Comparison of ENCODE assay signal across 20 mouse cellular contexts in genomic region chr8:13600716-13601115, GRCm38 (mm10). TPM values are rescaled to one million over a fixed set of nuclear protein-coding genes. Genes with fewer than 3 reads are reported as not detected.
DNase-seq lines count a peak whose midpoint lies in the region; ATAC-seq and TF ChIP-seq lines count a peak whose summit lies in the region.
"Had no signal": no experiment of that assay in that cellular context is flagged by ENCODE, and none has a peak within 500 bp of the region (broad histone marks: within the 10 kb centered on the region; RNA-seq: fewer than 3 reads in every experiment).

No protein-coding gene starts in this region.

- H3K27ac ChIP-seq in heart, adult 2 months: peak overlapping the region; percentile 61
- H3K27ac ChIP-seq in liver, embryonic 15.5 days (replicated peaks): peak overlapping the region; percentile 33
- H3K27ac ChIP-seq in liver, embryonic 11.5 days (ENCODE audit: low read depth, low read length): no peak overlapping the region
- H3K27ac ChIP-seq in midbrain, postnatal 0 days (ENCODE audit: low read depth, low read length): no peak overlapping the region
- H3K27ac ChIP-seq: forebrain, embryonic 13.5 days; hindbrain, embryonic 10.5 days; left cerebral cortex, adult 2 months had no signal

- no peaks in the 10 kb centered on the region for H3K79me2 ChIP-seq in heart, adult 2 months (replicated peaks; ENCODE audit: control insufficient read depth, insufficient read depth, low read length)

- TF ChIP-seq CTCF in heart, adult 2 months (IDR thresholded peaks at IDR 0.05): no peak
- no peak for TF ChIP-seq CTCF in midbrain, postnatal 0 days (IDR thresholded peaks at IDR 0.05)

- no peak for TF ChIP-seq POLR2A in heart, adult 2 months (IDR thresholded peaks at IDR 0.05; ENCODE audit: insufficient read depth, low read depth, low read length)

- H3K4me3 ChIP-seq in heart, adult 2 months: no peak overlapping the region; the same call in 1 of the 2 replicates
- no peak overlapping the region for H3K4me3 ChIP-seq in liver, embryonic 15.5 days (replicated peaks)
- no peak overlapping the region for H3K4me3 ChIP-seq in liver, embryonic 11.5 days (ENCODE audit: low read depth, low read length)
- no peak overlapping the region for H3K4me3 ChIP-seq in midbrain, postnatal 0 days (ENCODE audit: low read depth, low read length)
- H3K4me3 ChIP-seq: forebrain, embryonic 13.5 days; hindbrain, embryonic 10.5 days; left cerebral cortex, adult 2 months; midbrain, embryonic 10.5 days had no signal

- intact Hi-C loops in heart, adult 2 months (cut with DNase I): loop anchor here (5.0 kb wide), 1 partner anchor 77 kb away; the partner anchor contains the start of gene Rasa3
- intact Hi-C loops in heart, postnatal 14 days (cut with DNase I): loop anchor here (5.0 kb wide), 3 partner anchors 77 to 157 kb away; partner anchors contain the start of genes Cdc16 and Rasa3

- no peaks in the 10 kb centered on the region for H3K27me3 ChIP-seq in heart, adult 2 months (ENCODE audit: control insufficient read depth, insufficient read depth, low read length)
- H3K27me3 ChIP-seq in liver, embryonic 15.5 days: no peaks in the 10 kb centered on the region
- H3K27me3 ChIP-seq in liver, embryonic 11.5 days (replicated peaks; ENCODE audit: control insufficient read depth, insufficient read depth, low read length): no peaks in the 10 kb centered on the region
- no peaks in the 10 kb centered on the region for H3K27me3 ChIP-seq in midbrain, postnatal 0 days (ENCODE audit: insufficient read depth, low read length)
- H3K27me3 ChIP-seq: forebrain, embryonic 13.5 days had no signal

- peak overlapping the region; percentile 25; the same call in 1 of the 2 replicates for H3K4me2 ChIP-seq in liver, embryonic 15.5 days
- no peak overlapping the region; the same call in 1 of the 2 replicates for H3K4me2 ChIP-seq in liver, embryonic 11.5 days
- no peak overlapping the region for H3K4me2 ChIP-seq in midbrain, postnatal 0 days (ENCODE audit: low read depth, low read length, poor library complexity, severe bottlenecking)
- H3K4me2 ChIP-seq: forebrain, embryonic 13.5 days had no signal

- no peaks in the 10 kb centered on the region for H3K9me3 ChIP-seq in liver, embryonic 15.5 days (replicated peaks)
- H3K9me3 ChIP-seq in liver, embryonic 11.5 days (ENCODE audit: control insufficient read depth, low read length): no peaks in the 10 kb centered on the region
- H3K9me3 ChIP-seq in midbrain, postnatal 0 days (ENCODE audit: low read length): no peaks in the 10 kb centered on the region
- H3K9me3 ChIP-seq: forebrain, embryonic 13.5 days; G1E; hindbrain, embryonic 10.5 days; midbrain, embryonic 10.5 days had no signal

- ATAC-seq in liver, embryonic 15.5 days (ENCODE audit: insufficient read depth): no peak
- ATAC-seq in liver, embryonic 11.5 days (replicated peaks; ENCODE audit: low FRiP score): no peak
- ATAC-seq in inflammation-experienced regulatory T-cells, adult 6 months: peak; percentile 10
- ATAC-seq in midbrain, postnatal 0 days (ENCODE audit: low FRiP score): no peak
- ATAC-seq: forebrain, embryonic 13.5 days had no signal

- peaks cover 11% of the 10 kb centered on the region for H3K4me1 ChIP-seq in heart, adult 2 months (ENCODE audit: control insufficient read depth, insufficient read depth, low read length)
- peaks cover 21% of the 10 kb centered on the region for H3K4me1 ChIP-seq in liver, embryonic 15.5 days (replicated peaks)
- H3K4me1 ChIP-seq in liver, embryonic 11.5 days (replicated peaks; ENCODE audit: control insufficient read depth, insufficient read depth, low read length): peaks cover 15% of the 10 kb centered on the region
- no peaks in the 10 kb centered on the region for H3K4me1 ChIP-seq in midbrain, postnatal 0 days (ENCODE audit: insufficient read depth, low read length)
- H3K4me1 ChIP-seq: forebrain, embryonic 13.5 days; midbrain, embryonic 10.5 days had no signal

- no peak for DNase-seq in heart, adult 2 months
- no peak for DNase-seq in heart, postnatal 14 days
- DNase-seq in liver, embryonic 11.5 days (ENCODE audit: low spot score): no peak
- DNase-seq in A20 (ENCODE audit: low read depth, low spot score): peak; percentile 77
- DNase-seq in layer of hippocampus, postnatal 36 days: no peak
- DNase-seq in midbrain, postnatal 0 days (ENCODE audit: low spot score): no peak
- DNase-seq: cerebellum, adult 11 months; right cerebral cortex, adult 18-20 months had no signal

- no peak overlapping the region for H3K9ac ChIP-seq in heart, adult 2 months (ENCODE audit: low read depth, low read length)
- no peak overlapping the region for H3K9ac ChIP-seq in liver, embryonic 15.5 days
- H3K9ac ChIP-seq in liver, embryonic 11.5 days (ENCODE audit: low read depth, low read length): no peak overlapping the region
- H3K9ac ChIP-seq in midbrain, postnatal 0 days (replicated peaks; ENCODE audit: low read length, poor library complexity, severe bottlenecking): no peak overlapping the region
- H3K9ac ChIP-seq: forebrain, embryonic 13.5 days had no signal

- WGBS in heart, adult 2 months: 56% methylated on average over 10 of the region's 10 CpGs
- WGBS in liver, embryonic 15.5 days (ENCODE audit: insufficient replicate concordance): 37% methylated on average over 10 of the region's 10 CpGs
- 61% methylated on average over 10 of the region's 10 CpGs for WGBS in liver, embryonic 11.5 days
- WGBS in midbrain, postnatal 0 days: 86% methylated on average over 10 of the region's 10 CpGs

- TF ChIP-seq EP300 in heart, adult 2 months (IDR thresholded peaks at IDR 0.05; ENCODE audit: insufficient read depth, low read depth, low read length): no peak

- no peaks in the 10 kb centered on the region for H3K36me3 ChIP-seq in heart, adult 2 months (ENCODE audit: control insufficient read depth, insufficient read depth, low read length)
- 0 out of 2 replicates have a peak, but pooled peaks cover 6% of the 10 kb centered on the region for H3K36me3 ChIP-seq in liver, embryonic 15.5 days (replicated peaks)
- H3K36me3 ChIP-seq in liver, embryonic 11.5 days (ENCODE audit: control insufficient read depth, insufficient read depth, low read length): peaks cover 11% of the 10 kb centered on the region
- H3K36me3 ChIP-seq in midbrain, postnatal 0 days (ENCODE audit: insufficient read depth, low read length): peaks cover 12% of the 10 kb centered on the region
- H3K36me3 ChIP-seq: G1E had no signal

RNA-seq across cellular contexts. Expression of gene 1700029H14Rik, which starts 38.5 kb away (rescaled TPM):
- not detected for total RNA-seq in heart, adult 2 months (2021)
- 0.32 and 0.45 TPM in 2 replicates for polyA plus RNA-seq in heart, adult 2 months (2012; rRNA removed)
- not detected for total RNA-seq in heart, postnatal 14 days (2021)
- not detected in 2 replicates for polyA plus RNA-seq in liver, embryonic 15.5 days (2015; fragmentation: Nextera tagmentation; extraction: Ambion mirVana)
- polyA plus RNA-seq in liver, embryonic 11.5 days (2014; fragmentation: Nextera tagmentation; extraction: Ambion mirVana): not detected in 2 replicates
- polyA plus RNA-seq in inflammation-experienced regulatory T-cells, adult 6 months (2017; shearing (Covaris generic)): not detected
- total RNA-seq in layer of hippocampus, postnatal 36 days (2021): not detected
- total RNA-seq in midbrain, postnatal 0 days (2014; rRNA removed): not detected in 2 replicates
- polyA plus RNA-seq in midbrain, postnatal 0 days (2015; fragmentation: Nextera tagmentation; extraction: Ambion mirVana): not detected in 2 replicates
- total RNA-seq: adrenal gland, postnatal 25 days; heart, adult 18-20 months; layer of hippocampus, adult 18-20 months had no signal
- polyA plus RNA-seq: embryonic facial prominence, embryonic 14.5 days; forebrain, embryonic 13.5 days; G1E; hindbrain, embryonic 10.5 days; limb, embryonic 14.5 days; midbrain, embryonic 10.5 days had no signal

Comparison
In these comparisons a context has a peak if more than half of its experiments do, and no peak if none do; other contexts are left out.
1. H3K27ac ChIP-seq: peak in heart, adult 2 months (single experiment) and liver, embryonic 15.5 days (single experiment); none in liver, embryonic 11.5 days (single experiment) and midbrain, postnatal 0 days (single experiment).